Mouse (Mus musculus) gastrocnemius, postnatal 10 days (tissue): ENCODE results near the gene Pgm2l1. TPM values are rescaled to one million over a fixed set of nuclear protein-coding genes. Genes with fewer than 3 reads are reported as not detected.
A peak's percentile ranks its signal among the peaks of the same experiment; 100 is the strongest.
"Not testable (repeated sequence)": the region's sequence is repeated elsewhere in the genome, so short reads cannot be mapped to it uniquely, and the experiment has no call there.

Source experiments
- DNase-seq: peaks from one replicate; pipeline ENCODE4 v3.0.0; 2021; ENCODE audit warnings: mixed read lengths
- total RNA-seq, 2 experiments: library from RNA; stranded (reverse); gene quantifications; 2 replicates each; pipeline ENCODE4 v1.2.3; 2021

Pgm2l1 gene
- total RNA-seq, 2 experiments from 2014 or later = 11.4 to 11.5 TPM

DNA sequence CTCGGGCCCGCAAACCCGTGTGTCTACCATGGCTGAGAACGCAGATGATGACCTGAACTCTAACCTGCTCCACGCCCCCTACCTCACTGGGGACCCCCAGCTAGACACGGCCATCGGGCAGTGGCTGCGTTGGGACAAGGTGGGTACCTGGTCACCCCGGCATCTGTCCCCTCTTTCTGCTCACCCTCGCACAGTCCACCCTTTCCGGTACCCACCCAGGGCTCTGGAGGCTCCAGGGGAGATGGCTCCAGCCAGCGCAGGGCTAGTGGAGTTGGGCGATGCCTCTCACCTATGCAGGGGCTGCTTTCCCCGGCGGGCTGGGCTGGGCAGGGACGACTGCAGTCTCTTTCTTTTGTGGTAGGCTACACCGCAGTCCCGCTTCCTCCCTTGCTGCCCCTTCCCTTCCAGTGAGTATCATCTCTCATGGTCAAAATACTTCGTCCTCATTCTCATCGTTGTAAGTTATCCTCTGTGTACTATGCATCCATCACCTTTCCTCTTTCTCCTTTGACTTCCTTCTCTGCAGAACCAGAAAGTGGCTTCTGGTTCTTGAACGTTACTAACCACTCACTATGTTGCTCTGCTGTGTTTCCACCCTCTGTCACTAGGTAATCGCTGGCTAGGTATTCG is 817 bp downstream of the Pgm2l1 start:
- DNase-seq = peak; percentile 28

- no peak for DNase-seq
Measured at GRCm38 (mm10) chr7:100228957-100229356, 1.8 kb downstream of the Pgm2l1 start.

DNA sequence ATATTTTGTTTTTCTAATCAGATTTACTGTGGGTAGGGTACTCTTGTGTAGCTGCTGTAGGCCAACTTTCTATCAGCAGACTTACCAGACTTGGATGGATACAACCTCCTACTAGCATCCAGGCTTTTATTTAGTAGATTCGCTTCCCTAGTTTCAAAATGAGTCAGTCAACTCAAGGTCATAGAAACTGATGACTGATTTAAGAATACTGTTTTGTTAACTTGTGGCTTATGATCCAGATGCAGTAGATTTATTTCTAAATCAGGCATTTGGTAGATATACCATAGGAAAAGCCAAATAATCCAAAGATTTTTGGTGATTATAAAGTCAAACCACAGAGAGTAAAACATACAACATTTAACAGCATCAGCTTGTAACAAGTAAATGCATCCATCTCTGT is 3.5 kb downstream of the Pgm2l1 start:
- no peak for DNase-seq

DNA sequence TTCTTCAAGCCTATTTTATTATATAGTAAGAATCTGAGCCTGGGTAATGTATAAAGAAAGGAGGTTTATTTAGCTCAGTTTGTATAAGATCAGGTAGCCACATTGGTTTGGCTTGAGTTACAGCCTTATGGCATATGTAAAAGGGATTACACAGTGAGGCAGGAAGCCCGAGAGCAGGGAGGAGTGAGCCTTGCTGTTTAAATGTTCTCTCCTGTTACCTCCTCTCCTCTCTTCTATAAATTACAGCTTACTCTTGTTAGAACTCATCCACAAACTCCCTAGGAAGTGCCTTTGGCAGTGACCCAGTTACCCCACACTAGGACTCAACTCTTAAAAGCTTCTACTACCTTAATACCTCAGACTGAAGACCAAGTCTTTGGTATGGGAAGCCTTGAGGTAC is 4.5 kb downstream of the Pgm2l1 start:
- DNase-seq = no peak

DNA sequence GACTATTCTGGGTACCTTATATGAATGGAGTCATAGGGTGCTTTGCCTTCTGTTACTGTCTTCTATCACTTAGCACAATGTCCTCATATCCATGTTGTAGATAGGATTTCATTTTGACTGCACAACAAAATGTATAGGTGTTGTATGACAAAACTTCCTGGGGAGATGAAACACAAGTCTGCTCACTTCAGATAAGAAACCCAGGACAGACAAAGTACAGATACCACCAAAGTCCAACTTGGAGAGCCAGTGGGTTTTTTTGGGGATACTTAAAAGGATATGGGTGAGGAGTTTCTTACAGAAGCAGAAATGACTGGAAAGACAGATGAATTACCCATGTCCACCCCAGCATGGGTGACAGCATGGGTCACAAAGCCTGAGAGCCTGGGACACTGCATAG is 6.5 kb downstream of the Pgm2l1 start:
- no peak for DNase-seq

DNA sequence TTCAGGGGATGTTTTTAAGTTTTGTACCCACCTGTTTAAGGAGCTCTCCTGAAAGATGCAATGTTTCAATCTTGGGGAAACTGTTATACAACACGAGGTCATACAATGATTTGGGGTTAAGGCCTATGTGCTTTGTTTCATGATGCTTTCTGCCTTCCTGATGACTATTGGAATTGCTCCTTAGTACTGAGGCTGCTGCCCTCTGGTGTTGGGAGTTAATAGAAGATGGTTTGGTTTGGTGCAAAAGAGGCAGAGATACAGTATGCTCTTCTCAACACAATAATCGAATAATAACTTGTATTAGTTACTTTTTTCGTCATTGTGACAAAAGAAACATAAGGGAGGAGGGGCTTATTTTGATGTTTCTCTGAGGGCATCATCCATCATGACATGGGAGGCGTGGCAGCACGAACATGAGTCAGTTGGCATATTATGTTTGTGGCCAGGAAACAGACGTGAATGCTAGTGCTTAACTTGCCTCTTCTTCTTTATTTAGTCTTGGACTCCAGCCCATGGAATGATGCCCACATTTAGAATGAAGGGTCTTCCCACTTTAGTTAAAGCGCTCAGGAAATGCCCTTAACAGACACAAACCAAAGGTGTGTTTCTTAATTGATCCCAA is 7.2 kb downstream of the Pgm2l1 start:
- peak; percentile 23 for DNase-seq

- no peak for DNase-seq
Measured at GRCm38 (mm10) chr7:100238271-100238670, 11.1 kb downstream of the Pgm2l1 start.

- DNase-seq = no peak
Measured at GRCm38 (mm10) chr7:100240601-100241000, 13.4 kb downstream of the Pgm2l1 start.

- no peak for DNase-seq
Measured at GRCm38 (mm10) chr7:100243007-100243406, 15.8 kb downstream of the Pgm2l1 start.

GRCm38 (mm10) chr7:100244225-100244624 is 17.0 kb downstream of the Pgm2l1 start:
- no peak for DNase-seq

DNA sequence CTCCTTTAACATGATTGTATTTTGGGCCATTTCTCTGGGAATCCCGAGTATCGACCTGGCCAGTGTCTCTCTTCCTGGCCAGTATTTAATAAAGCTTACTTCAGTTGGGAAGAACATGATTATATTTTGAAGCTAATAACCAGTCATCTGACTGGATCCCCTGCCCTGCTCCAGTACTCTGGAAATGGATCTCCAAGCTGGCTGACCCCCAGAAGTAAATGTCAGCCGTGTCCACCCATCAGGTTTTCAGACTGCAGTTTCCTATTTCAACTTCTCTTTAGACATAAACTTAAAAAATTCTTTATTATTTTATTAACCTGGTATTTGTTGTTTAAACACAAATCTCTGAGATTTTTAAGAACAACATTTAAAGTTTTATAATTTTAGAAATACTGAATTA is 18.0 kb downstream of the Pgm2l1 start:
- no peak for DNase-seq

DNA sequence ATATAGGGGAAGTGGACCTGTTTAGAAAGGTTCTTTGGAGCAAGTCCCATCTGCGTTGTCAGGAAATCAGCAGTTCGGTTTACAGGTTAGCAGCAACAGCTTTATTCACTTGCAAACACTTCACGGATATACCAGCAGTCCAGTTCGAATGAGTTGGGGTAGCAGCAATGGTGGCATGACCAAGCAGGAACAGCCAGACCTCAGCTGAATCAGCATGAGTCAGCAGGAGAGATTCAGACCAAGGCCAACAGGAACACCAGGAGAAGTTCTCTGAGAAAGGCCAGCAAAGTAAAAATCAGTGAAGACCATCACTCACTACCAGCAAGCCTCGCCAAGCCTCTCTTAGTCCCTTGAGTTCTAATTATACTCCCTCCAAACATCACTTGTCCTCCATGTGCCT is 23.5 kb downstream of the Pgm2l1 start:
- DNase-seq = no peak

- DNase-seq = no peak
Measured at GRCm38 (mm10) chr7:100262350-100262749, 35.2 kb downstream of the Pgm2l1 start.

GRCm38 (mm10) chr7:100264934-100265333 is 37.7 kb downstream of the Pgm2l1 start:
- DNase-seq = not testable (repeated sequence)

- no peak for DNase-seq
Measured at GRCm38 (mm10) chr7:100272369-100272768, 45.2 kb downstream of the Pgm2l1 start.

GRCm38 (mm10) chr7:100274507-100274906 is 47.3 kb downstream of the Pgm2l1 start:
- DNase-seq = no peak

DNA sequence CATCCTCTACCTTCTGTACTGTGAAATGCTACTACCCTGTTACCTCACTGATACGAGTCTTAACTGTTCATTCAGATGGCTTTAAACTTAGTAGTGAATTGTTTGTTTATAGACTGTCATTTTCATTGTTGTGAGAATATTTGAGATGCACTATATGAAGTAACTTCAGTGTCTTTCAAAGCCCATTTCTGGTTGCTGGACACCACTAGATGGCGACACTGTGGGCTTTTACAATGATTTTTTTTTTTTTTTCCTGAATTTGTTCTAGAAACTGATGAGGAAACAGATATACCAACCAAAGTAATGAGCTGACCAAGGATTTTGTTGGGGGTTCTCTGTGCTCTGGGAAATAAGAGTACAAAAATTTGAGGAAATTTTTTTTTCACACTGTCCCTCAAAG is 49.2 kb downstream of the Pgm2l1 start:
- no peak for DNase-seq

DNA sequence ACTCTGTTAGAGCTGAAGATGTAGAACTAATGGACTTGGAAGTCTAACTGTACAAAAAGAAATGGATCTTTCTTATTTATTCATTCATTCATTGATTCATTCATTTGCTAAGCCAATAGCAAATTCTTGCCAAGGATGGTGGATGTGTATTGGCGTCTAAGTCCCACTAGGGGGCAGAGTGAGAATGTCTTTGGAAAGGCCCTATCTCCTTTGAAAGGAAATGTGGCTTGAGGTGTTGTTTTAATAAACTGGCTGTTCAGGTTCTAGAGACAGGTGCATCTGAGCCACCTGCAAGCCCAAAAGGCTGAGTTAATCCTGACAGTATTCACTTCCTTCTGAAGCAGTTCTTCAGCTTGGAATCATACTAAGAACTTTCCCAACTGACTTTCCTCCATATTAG is 52.6 kb downstream of the Pgm2l1 start:
- DNase-seq = peak; percentile 17

- no peak for DNase-seq
Measured at GRCm38 (mm10) chr7:100281596-100281995, 54.4 kb downstream of the Pgm2l1 start.

GRCm38 (mm10) chr7:100283298-100283697 is 56.1 kb downstream of the Pgm2l1 start:
- no peak for DNase-seq

- peak; percentile 28 for DNase-seq
Measured at GRCm38 (mm10) chr7:100285383-100285782, 58.2 kb downstream of the Pgm2l1 start, which contains the start of gene P4ha3. Gene P4ha3, plus strand, starts transcription at chr7:100285520.

- peak; percentile 54 for DNase-seq
Measured at GRCm38 (mm10) chr7:100287748-100288578, 60.8 kb downstream of the Pgm2l1 start.

- DNase-seq = peak; percentile 54
Measured at GRCm38 (mm10) chr7:100288622-100289021, 61.4 kb downstream of the Pgm2l1 start.
